Mouse (Mus musculus) embryonic fibroblast, embryonic 13.5 days (primary cell): Measurements from ENCODE around the gene Ier5. TPM values are rescaled to one million over a fixed set of nuclear protein-coding genes. Genes with fewer than 3 reads are reported as not detected.

ENCODE experiments used
- H3K27ac ChIP-seq: 2 replicates; pipeline ENCODE4 v1.5.1; 2012; ENCODE audit warnings: low read length, control low read depth, inconsistent platforms; ENCODE audit not compliant: insufficient read depth
- H3K4me1 ChIP-seq: 2 replicates; pipeline ENCODE4 v1.6.1; 2011; ENCODE audit warnings: low read length; ENCODE audit not compliant: control insufficient read depth, insufficient read depth
- H3K4me3 ChIP-seq: 2 replicates; pipeline ENCODE4 v1.5.1; 2011; ENCODE audit warnings: mild to moderate bottlenecking, control low read depth, low read length; ENCODE audit not compliant: insufficient read depth
- CTCF ChIP-seq: IDR thresholded peaks from 2 replicates; pipeline ENCODE4 v1.5.1; 2011; ENCODE audit warnings: mild to moderate bottlenecking, control low read depth, low read length, moderate library complexity, borderline replicate concordance; ENCODE audit not compliant: insufficient read depth
- POLR2A ChIP-seq: IDR thresholded peaks from 2 replicates; pipeline ENCODE4 v1.6.1; 2011; ENCODE audit warnings: low read depth, mild to moderate bottlenecking, control low read depth, low read length, moderate library complexity
- polyA plus RNA-seq: library from polyadenylated mRNA; stranded (reverse); fragments of >200 nt; gene quantifications from 2 replicates; pipeline ENCODE4 v1.2.4, GENCODE M21; 2011; ENCODE audit warnings: low read depth; ENCODE audit not compliant: missing spikeins, insufficient read length

Ier5 gene
- polyA plus RNA-seq, 1 experiment: 37.2 TPM

DNA sequence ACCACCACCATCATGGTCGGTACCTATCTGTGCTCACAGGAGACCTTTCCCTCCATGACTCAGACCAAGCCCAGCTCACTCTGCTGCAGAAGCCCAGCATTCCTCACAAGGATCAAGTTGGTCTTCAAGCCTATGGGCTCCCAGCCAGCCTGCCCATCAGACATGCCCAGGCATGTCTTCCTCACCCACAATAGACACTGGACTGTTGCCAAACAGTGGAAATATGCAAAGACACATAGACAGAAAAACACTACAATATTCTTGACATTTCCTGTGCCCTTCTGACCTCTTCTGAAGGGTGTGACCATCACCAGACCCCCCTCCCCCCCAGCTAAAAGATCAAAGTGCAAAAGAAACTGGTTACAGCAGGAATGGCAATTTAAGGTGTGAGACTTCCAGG, 43.3 kb downstream of the Ier5 start:
- TF ChIP-seq CTCF (no peak), POLR2A (no peak)
- Histone ChIP-seq H3K4me1 (peaks cover 23% of the 10 kb centered on the region), H3K4me3 (no peak overlapping the region), H3K27ac (peak overlapping the region; percentile 35; the same call in 1 of the 2 replicates)

DNA sequence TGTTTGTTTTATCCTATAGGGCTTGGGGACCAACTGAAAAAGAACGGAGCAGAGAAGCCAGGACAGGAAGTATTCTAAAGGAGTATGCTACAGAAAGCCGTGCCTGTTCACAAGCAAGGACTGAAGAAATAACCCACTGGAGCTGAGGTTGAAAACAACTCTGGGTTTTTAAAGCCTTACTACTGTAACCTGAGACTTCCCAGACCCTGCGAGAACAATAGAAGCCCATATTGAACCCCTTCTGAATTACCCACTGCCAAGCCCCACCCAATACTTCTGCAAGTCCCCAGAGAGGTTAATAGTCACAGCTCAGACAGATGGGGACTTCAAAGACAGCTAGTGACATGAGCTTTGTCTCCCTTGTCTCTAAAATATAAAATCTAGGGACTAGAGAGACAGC, 44.4 kb downstream of the Ier5 start:
- TF ChIP-seq CTCF: no peak
- TF ChIP-seq POLR2A: no peak
- peak overlapping the region; percentile 58 for H3K27ac ChIP-seq
- no peak overlapping the region for H3K4me3 ChIP-seq
- H3K4me1 ChIP-seq: peaks cover 31% of the 10 kb centered on the region

DNA sequence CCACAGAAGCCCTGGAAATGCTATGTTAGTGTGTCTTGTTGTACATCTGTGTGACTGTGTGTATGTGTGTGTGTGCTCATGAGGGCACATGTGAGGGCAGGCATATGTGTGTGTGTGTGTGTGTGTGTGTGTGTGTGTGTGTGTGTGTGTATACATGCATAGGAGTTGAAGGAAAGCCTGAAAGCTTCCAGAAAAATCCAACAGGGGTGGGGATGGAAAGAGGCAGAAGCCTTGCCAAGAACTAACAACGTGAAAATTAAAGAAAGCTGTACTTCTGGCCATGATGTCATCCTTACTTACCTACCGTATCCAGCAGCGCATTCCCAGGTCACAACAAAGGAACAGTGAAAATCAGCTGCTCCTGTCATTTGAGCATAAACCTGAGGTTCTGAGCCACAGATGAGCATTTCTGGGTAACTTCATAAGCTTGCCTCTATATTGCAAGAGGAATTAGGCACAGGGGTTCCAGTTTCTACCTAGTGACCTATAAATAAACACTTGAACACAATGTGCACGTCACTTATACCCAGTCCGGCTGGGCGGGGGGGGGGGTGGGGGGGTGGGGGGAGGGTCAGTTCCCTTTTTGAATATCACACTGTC, 45.0 kb downstream of the Ier5 start:
- Histone ChIP-seq H3K4me1 (peaks cover 31% of the 10 kb centered on the region), H3K27ac (peak overlapping the region; percentile 51), H3K4me3 (no peak overlapping the region)
- TF ChIP-seq POLR2A (no peak), CTCF (no peak)

DNA sequence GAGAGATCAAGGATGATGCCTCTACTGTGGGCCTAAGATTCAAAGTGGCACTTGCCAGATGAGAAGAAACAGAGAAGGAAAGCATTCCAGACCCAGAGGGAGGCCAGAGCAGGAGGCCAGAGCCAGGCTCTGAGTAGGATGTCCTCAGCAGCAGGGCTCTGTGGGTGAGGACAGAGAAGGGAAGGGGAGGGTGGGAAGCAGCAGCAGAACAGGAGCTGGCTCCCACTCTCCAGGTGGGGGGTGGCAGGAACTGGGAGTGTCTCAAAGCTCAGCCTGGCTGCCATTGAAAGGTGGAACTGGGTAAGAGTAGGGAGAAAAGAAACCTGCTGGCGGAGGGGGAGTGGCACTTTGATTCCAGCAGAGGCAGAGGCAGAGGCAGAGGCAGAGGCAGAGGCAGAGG, 46.1 kb downstream of the Ier5 start:
- Histone ChIP-seq H3K4me1 (peaks cover 31% of the 10 kb centered on the region), H3K4me3 (no peak overlapping the region), H3K27ac (peak overlapping the region; percentile 97)
- TF ChIP-seq POLR2A (no peak), CTCF (no peak)

DNA sequence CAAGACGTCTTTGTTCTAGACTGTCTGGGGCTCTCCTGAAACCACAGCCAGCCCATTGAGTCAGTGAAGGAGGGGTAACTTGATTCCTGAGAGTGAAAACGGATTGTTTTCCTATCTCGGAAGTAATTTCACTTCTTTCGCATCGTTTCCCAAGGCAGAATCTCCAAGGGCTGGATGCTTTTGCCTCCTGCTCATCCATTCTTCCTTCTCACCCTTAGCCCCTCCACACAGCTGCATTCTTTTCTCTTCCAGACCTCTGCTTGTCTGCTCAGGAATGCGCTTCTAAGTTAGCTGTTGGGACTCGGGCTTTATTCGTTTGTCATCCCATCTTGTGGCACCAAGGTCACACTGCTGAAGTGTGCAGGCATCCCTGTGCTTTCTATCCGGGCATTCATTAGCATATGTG, 46.7 kb downstream of the Ier5 start:
- TF ChIP-seq POLR2A (peak; percentile 7; the same call in 1 of the 2 replicates), CTCF (no peak)
- Histone ChIP-seq H3K27ac (peak overlapping the region; percentile 97), H3K4me1 (peaks cover 31% of the 10 kb centered on the region), H3K4me3 (no peak overlapping the region)

DNA sequence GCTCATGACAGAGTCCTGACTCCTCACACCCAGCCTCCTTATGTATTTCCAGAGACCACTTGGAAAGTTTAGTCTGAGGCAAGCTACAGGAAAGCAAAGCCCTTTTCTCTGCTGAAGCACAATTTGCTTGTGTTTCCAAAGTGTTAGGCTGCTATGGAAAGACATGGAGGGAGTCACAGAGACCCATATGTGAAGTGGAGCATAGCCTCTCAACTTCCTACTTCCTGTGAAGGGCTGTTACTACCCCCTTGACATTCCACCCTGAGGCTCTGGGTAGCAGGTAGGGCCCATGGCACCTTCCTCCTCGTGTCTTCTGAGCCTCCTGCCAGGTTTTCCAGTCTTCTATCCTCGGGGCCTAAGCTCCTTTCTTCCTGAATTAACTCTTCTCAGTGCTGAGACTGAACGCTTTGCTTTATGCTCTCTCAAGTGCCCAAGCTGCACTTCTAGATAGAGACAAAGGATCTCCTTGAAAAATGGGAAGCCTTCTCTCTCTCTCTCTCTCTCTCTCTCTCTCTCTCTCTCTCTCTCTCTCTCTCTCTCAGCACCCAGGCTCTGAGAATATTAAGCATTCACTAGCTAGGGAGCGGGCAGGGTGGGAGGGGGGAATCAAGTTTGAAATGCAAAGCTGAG, 47.2 kb downstream of the Ier5 start:
- no peak overlapping the region for H3K4me3 ChIP-seq
- H3K4me1 ChIP-seq: peaks cover 31% of the 10 kb centered on the region
- TF ChIP-seq CTCF: no peak
- no peak for TF ChIP-seq POLR2A
- peak overlapping the region; percentile 97 for H3K27ac ChIP-seq

DNA sequence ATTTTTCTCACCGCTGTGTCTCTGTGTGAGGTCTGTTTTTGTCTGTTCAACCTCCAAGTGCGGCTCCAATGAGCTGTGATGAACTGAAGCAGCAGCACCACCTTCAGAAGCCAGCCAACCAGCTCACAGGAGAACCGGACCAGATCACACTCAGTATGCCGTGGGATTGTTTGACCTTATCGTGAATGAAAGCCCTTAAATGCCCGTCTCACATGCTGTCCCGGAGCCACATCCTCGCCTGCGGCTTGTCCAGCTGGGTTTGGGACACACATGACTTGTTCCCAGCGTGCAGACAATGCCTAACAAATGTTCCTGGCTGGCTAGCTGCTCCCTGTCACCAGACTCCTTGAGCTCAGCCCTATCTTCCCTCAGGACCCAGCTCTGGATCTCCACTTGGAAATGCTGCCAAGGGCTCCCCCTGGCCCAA, 47.7 kb downstream of the Ier5 start:
- no peak overlapping the region for H3K4me3 ChIP-seq
- peak overlapping the region; percentile 97 for H3K27ac ChIP-seq
- H3K4me1 ChIP-seq: peaks cover 31% of the 10 kb centered on the region
- TF ChIP-seq POLR2A (no peak), CTCF (no peak)

DNA sequence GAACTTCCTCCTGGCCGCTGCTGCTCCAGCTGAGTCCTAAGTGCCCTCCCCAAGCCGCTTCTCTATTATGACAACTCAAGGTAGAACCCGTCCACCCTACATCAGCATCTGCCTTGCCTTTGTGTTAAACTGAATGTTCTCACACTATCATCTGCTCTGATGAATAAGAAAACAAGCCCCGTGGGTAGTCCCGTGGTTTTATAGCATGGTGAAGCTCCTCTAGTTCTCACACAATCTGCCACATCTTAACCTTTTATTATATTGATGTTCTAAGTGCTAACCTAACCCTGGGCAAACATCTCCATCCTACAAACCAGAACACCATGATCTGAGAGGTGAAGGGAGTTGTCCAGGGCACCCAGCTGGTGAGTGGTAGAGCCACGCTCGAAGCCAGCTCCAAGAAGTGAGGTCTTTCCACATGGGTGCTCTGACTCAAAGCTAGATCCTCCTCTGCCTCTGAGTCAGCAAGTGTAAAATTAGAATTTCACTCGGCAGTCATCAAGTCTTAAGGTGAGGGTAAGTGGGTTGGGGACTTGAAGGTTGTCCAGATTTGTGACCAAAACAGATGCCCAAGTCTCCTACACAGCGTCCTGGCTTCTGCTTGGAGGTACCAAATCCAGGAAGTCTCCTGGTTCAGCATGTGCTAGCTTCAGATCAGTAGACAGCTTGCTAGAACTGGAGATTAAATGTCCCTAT, 48.4 kb downstream of the Ier5 start:
- Histone ChIP-seq H3K27ac (peak overlapping the region; percentile 97), H3K4me1 (peaks cover 31% of the 10 kb centered on the region), H3K4me3 (no peak overlapping the region)
- no peak for TF ChIP-seq POLR2A
- TF ChIP-seq CTCF: no peak

DNA sequence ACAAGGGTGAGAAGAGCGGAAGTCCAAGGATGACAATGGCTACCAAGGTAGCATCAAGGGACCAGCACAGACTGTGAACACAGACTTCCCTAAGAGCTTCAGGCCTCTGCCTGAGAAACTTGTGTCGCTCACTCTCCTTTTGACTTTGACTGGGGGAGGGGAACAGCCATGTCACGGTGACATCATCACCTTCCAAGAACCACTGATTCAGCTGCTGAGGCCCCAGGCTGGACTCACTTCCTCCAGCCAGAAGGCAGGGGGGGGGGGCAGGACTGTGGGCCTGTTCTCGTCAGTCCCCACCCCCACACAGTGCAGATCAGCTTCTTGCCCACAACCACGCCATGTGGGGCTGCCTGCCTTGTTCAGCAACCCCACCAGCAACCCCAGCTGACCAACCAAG, 49.3 kb downstream of the Ier5 start:
- H3K4me3 ChIP-seq: no peak overlapping the region
- peak overlapping the region; percentile 97 for H3K27ac ChIP-seq
- peak; percentile 80 for TF ChIP-seq POLR2A
- no peak for TF ChIP-seq CTCF
- peaks cover 31% of the 10 kb centered on the region for H3K4me1 ChIP-seq

DNA sequence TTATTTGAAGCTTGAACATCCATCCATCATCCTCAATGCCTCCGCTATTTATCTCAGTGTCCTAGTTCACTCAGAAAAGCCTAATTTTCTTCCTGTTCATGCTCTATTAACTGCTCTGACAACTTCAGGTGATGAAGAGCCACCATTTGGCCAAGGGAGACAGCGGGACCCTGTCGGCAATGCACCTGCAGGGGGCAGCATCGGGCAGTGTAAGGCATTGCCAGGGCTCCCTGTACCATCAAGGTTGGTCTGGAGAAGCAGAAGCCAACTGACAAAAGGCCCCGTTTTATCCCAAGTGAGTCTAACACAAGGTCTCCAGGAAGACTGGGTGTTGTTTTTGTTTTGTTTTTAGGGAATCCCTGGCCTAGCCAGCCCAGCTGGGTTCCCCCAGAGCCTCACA, 50.5 kb downstream of the Ier5 start:
- Histone ChIP-seq H3K4me3 (no peak overlapping the region), H3K4me1 (peaks cover 26% of the 10 kb centered on the region), H3K27ac (peak overlapping the region; percentile 57)
- TF ChIP-seq CTCF: peak; percentile 97
- no peak for TF ChIP-seq POLR2A

Other genes with a start within 250 kb of the Ier5 start
- gene Cacna1e, start 215.1 kb downstream of the Ier5 start, polyA plus RNA-seq: not detected in 2 replicates
- 13.4 and 13.8 TPM in 2 replicates for gene Mr1, start 47.2 kb upstream of the Ier5 start, polyA plus RNA-seq
- gene Stx6, start 59.1 kb upstream of the Ier5 start, polyA plus RNA-seq: 54.3 and 58.8 TPM in 2 replicates
- 21.4 and 25.1 TPM in 2 replicates for gene BC034090, start 144.8 kb upstream of the Ier5 start, polyA plus RNA-seq